Mouse (Mus musculus): ENCODE results near the gene Nrbf2.

DNA sequence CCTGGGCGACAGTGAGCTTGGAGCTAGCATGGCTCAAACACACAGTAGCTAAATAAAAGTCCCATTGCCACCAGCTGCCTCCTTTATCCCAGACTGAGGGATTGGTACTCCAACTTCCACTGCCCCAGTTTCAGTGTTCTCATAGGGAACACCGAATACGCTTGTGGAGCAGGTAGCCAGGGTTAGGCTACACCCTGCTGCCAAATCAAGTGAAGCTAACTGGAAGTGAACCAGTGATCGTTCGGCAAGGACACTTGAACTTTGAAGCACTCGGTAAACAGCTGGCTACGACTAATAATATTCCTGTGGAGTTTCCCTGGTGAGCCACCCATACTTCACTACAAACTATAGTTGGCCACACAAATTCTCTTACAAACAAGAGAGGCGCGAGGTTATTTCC lies 1.6 kb downstream of the Nrbf2 start:
- TF ChIP-seq POLR2A (IDR thresholded peaks at IDR 0.05; ENCODE audit: borderline replicate concordance, low read depth, low read length) (no peak), CTCF (IDR thresholded peaks at IDR 0.05; ENCODE audit: low read depth, low read length) (no peak)

All from bone marrow macrophage, adult 2 months (primary cell).